Mouse (Mus musculus) CD4-positive helper T cell, adult 2 months (primary cell): Measurements from ENCODE around the gene Pmvk.
A peak's percentile ranks its signal among the peaks of the same experiment; 100 is the strongest.

Experiments used
- DNase-seq: peaks from one replicate; pipeline ENCODE4 v3.0.0-alpha.2; 2012; ENCODE audit warnings: low read depth, missing footprints, low spot score

Gene Pmvk

DNA sequence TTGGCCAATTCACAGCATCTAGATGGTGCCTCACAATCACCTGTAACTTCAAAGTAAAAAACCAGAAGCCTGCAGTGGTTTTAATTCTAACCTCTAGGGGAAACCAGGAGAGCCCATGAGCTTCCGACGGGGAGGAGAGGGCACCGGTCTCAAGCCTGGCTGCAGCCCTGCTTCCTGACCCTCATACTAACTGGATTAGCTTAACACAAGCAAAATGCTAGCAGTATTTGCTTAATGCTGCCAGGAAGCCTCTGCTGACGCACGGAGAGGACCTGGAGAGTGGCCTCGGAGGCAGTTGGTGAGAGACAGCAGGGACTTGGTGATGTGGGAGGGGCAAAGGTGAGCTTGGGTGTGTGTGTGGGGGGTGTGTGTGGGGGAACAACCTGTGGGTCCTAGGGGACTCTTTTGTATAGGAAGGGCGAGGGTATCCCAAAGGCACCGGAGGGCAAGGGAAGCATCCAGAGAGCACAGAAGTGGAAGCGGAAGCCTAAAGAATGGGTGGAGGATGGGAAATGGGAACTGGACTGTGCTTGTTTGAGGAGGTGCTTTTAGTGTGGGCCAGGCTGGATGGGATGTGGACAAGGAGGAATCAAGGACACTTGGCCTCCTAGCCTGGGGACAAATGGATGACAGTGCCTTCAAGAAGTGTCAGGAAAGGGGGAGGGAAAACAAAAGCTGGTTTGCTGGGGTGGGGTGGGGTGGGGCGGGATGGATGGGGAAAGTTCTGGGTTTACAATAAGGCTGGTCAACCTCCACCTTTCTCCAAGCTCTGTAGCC is at the start of gene Pmvk:
Gene Pmvk (plus strand): TSS at position 141 of the 777 bp plus-strand sequence.
- no peak for DNase-seq

GRCm38 (mm10) chr3:89406887-89407286 is 47.5 kb upstream of the Pmvk start:
- no peak for DNase-seq

DNA sequence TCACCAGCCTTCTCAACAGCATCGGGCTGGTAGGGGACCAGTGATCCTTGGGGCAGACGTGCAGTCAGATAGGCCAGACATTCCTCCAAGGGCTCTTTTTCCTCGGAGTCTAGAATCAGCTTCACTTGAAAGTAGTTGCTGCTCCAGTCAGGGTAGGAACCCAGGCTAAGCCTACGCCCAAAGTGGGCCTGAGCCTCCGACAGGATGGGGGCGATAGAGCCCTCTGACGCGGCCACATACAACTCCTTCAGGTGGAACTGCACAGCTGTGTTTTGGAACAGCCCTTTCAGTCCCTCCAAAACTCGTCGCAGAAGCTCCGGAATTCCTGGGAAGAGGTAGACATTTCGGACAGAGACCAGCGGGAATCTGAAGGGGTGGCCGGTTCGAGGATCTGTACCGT is 45.9 kb upstream of the Pmvk start:
- no peak for DNase-seq

- no peak for DNase-seq
Observed at GRCm38 (mm10) chr3:89409701-89410100, 44.6 kb upstream of the Pmvk start.

DNA sequence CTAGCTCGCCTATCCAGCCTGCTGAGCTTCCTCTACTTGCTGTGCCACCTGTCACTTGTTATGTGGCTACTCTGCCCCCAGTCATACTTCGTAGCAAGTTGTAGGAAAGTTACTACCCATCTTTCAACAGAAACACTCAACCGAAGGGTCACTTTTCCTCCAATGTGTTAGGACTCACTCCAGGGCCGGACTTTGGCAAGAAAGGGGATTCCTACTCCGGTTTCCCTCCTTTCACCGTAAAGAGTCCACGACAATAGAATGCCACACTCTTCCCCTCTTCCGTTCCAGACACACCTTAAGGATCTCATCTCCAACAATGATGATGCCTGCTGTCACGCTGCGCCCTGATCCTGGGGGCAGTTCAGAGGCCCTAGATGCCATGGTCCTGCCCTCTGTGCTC is 43.5 kb upstream of the Pmvk start:
- no peak for DNase-seq

GRCm38 (mm10) chr3:89411490-89412393 is 42.6 kb upstream of the Pmvk start, which contains the start of gene Flad1:
Gene Flad1, minus strand, starts transcription at chr3:89411870.
- DNase-seq = peak; percentile 99

DNA sequence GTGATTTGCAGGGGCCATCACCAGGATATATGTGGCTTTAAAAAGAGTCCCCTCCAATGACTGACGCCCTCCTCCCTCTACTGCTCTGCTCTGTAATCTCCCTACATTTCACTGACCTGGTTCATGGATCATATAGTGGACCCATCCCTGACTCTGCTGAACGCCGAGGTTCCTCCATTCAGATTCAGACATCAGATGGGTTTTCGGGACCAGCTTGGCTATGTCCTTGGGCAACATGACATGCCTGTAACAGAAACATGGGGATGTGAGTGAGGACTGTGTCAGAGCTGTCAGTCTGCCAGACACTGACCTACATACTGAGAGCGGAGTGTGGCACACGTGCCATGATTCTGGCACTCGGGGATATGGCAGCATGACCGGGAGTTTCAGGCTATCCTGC is 38.2 kb upstream of the Pmvk start:
- DNase-seq = no peak

- no peak for DNase-seq
Observed at GRCm38 (mm10) chr3:89417131-89417530, 37.2 kb upstream of the Pmvk start.

- DNase-seq = no peak
Observed at GRCm38 (mm10) chr3:89417840-89418169, 36.5 kb upstream of the Pmvk start.

GRCm38 (mm10) chr3:89418170-89418860 is 36.0 kb upstream of the Pmvk start, which contains the start of the genes Cks1b and Shc1:
Gene Cks1b, minus strand, starts transcription at chr3:89418383.
Gene Shc1, plus strand, starts transcription at chr3:89418443.
- peak; percentile 98 for DNase-seq

GRCm38 (mm10) chr3:89418861-89419250 is 35.5 kb upstream of the Pmvk start:
- no peak for DNase-seq

GRCm38 (mm10) chr3:89419571-89419970 is 34.8 kb upstream of the Pmvk start:
- DNase-seq = no peak

DNA sequence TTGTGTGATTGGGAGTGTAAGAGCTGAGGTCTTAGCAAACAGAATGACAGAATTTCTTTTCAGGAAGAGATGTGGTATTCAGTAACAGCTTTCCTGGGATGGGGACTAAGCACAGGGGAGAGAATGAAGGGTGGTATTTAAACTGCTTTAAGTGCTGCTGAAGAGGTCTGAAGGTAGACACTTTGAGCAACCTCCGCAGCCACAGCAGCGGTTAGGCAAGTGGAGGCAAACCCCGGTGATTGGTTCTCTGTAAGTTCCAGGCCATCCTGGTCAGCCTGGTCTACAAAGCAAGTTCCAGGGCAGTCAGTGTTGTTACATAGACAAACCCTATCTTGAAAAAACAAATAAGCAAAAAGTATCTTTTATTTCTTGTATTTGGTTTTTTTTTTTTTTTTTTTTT is 34.4 kb upstream of the Pmvk start:
- DNase-seq = no peak

DNA sequence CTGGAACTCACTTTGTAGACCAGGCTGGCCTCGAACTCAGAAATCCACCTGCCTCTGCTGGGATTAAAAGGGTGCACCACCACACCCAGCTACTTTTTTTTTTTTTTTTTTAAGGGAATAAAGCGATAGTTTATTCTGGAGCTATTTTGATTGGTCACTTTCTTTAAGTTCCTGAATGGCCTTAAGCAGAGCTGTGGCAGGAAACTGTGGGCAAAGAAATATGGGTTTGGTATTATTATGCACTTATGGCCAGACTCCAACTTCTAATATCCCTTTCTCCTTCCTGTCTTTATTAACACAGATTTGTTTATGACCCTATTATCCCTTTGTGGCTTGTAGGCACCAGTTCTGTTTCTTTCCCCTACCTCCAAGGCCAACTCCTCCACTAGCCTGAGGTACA is 33.9 kb upstream of the Pmvk start:
- DNase-seq = no peak

DNA sequence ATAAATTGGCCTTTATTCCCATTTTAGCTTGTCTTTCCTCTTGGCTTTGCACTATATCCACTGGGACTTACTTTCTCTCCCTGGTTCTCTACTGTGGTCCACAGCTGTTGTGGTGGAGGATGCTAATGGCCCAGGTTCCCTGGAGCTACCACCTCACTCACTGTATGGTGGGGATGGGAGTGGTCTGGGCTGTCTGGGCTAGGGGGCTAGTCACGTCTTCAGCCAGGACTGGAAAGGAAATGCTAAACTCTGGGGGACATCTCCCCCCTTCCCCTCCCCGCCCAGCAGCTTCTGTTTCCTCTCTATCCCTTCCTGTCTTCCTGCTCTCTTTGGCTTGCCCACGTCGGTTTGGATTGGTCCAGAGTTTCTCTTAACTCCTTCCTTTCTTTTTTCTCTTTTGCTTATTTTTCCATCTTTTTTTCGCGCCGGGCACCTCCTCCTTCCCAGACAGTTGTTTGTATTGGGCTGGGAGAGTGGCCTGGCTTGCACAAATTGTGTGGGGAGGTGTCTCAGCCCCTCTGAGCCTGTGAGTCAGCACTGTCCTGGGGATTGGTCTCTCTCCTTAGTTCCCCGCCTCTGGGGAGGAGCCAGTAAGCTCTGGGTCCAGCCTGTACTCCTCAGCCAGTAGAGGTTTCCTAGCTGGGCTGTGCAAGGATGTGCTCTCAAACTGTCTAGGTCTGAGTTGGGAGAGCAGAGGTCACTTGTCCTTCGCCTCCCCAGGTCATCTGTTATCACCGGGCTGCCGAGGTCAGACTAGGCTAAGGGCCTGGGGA is 33.2 kb upstream of the Pmvk start:
- no peak for DNase-seq

GRCm38 (mm10) chr3:89421810-89422473 is 32.4 kb upstream of the Pmvk start:
- no peak for DNase-seq

DNA sequence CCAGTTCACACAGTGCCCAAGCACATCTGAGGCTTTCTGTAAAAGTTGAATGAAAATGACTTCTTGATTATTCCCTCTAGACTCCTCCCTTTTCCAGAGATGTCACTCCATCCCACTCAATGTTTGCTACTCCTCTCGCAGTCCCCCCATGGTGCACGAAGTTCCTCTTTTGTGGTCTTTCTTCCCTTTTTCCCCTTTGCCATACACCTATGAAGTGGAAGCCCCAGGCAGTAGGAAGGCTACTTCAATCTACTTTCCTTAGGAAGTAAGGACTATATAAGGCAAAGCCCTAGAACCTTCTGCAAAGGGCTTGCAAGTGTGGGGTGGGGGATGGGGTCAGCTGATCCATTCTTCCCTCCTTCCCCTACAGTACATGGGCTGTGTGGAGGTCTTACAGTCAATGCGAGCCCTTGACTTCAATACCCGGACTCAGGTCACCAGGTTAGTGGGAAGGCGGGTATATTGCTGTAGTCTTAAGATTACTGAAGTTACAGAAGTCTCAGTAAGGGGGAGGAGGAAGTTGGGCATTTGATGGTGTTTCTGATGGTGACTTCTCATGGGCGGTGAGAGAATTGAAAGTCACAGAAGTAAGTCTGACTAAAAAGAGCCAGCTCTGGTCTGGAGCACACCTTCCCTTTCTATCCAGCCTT is 31.7 kb upstream of the Pmvk start:
- no peak for DNase-seq

GRCm38 (mm10) chr3:89424416-89425140 is 29.8 kb upstream of the Pmvk start:
- DNase-seq = no peak

- DNase-seq = no peak
Observed at GRCm38 (mm10) chr3:89425141-89425525, 29.2 kb upstream of the Pmvk start.

DNA sequence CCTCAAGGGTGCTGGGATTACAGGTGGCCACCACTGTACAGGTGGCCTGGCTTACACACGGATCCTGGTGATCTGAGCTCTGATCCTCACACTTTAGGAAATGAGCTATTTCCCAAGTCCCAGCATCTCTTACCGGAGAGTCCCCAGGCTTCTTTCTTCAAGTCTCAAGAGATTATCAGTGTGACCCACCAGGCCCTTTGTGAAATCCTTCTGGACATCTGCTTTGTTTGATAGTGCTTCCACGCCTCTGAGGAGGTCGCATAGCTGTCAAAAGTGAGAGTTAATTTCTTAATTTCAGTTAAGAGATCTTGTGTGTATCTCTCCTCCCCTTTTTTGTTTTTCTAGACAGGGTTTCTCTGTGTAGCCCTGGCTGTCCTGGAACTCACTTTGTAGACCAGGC is 28.5 kb upstream of the Pmvk start:
- DNase-seq = no peak
